In the genomic region with DNA sequence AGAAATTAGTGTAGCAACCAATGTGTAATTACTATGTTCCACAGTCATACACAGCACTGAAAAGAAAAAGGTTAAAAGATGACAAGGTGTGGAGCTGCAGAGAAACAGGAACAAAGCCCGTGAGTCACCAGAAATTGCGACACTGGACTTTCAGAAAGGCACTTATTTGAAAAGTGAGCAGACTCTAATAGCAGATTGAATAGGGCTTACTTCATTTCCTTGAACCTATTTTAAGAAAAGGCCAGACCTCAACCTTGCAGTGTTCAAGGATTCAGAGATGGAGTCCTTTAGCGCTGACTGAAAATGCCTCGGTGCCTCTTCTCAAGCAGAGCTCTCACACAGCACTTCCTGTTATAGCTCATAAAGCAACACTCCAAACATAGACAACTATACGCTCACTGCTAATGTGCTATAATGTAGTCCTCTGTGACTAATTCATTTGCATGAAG, we compare ENCODE assay signal across 9 mouse cellular contexts.
DNase-seq lines count a peak whose midpoint lies in the region; ATAC-seq and TF ChIP-seq lines count a peak whose summit lies in the region.
"Had no signal": no experiment of that assay in that cellular context is flagged by ENCODE, and none has a peak within 500 bp of the region (broad histone marks: within the 10 kb centered on the region; RNA-seq: fewer than 3 reads in every experiment).

No protein-coding gene starts in this region.

- no peaks in the 10 kb centered on the region for H3K27me3 ChIP-seq in heart, adult 2 months (ENCODE audit: control insufficient read depth, insufficient read depth, low read length)
- H3K27me3 ChIP-seq in lung, embryonic 15.5 days = no peaks in the 10 kb centered on the region
- no peaks in the 10 kb centered on the region for H3K27me3 ChIP-seq in cerebellum, adult 2 months (ENCODE audit: control insufficient read depth, insufficient read depth, low read length)
- no peaks in the 10 kb centered on the region for H3K27me3 ChIP-seq in midbrain, embryonic 10.5 days (ENCODE audit: low read depth, poor library complexity, severe bottlenecking)
- H3K27me3 ChIP-seq: limb, embryonic 12.5 days had no signal

- peak in 1 of 2 experiments; percentile 46 for DNase-seq in heart, adult 2 months
- DNase-seq in heart, postnatal 25 days (ENCODE audit: low spot score) = no peak
- DNase-seq in A20 (ENCODE audit: low read depth, low spot score) = peak; percentile 84
- no peak for DNase-seq in cerebellum, adult 2 months
- no peak for DNase-seq in midbrain, embryonic 10.5 days (ENCODE audit: low spot score)
- no peak for DNase-seq in cerebellum, adult 9-10 months

- no peak for TF ChIP-seq CTCF in heart, adult 2 months (IDR thresholded peaks at IDR 0.05)
- no peak for TF ChIP-seq CTCF in bone marrow, adult 2 months (IDR thresholded peaks at IDR 0.05; ENCODE audit: control insufficient read depth, insufficient read depth, low read length)
- no peak for TF ChIP-seq CTCF in cerebellum, adult 2 months (IDR thresholded peaks at IDR 0.05; ENCODE audit: borderline replicate concordance, insufficient read depth, low read depth, low read length)

- no peak overlapping the region for H3K4me3 ChIP-seq in heart, adult 2 months
- H3K4me3 ChIP-seq in bone marrow, adult 2 months (replicated peaks; ENCODE audit: control insufficient read depth, low read depth, low read length) = peak overlapping the region; percentile 45
- no peak overlapping the region for H3K4me3 ChIP-seq in lung, embryonic 15.5 days
- no peak overlapping the region for H3K4me3 ChIP-seq in cerebellum, adult 2 months (replicated peaks; ENCODE audit: insufficient read depth, low read depth, low read length)
- H3K4me3 ChIP-seq in midbrain, embryonic 10.5 days = no peak overlapping the region
- H3K4me3 ChIP-seq: limb, embryonic 12.5 days had no signal

- H3K4me1 ChIP-seq in heart, adult 2 months (ENCODE audit: control insufficient read depth, insufficient read depth, low read length) = peaks cover 4% of the 10 kb centered on the region; the same call in 1 of the 2 replicates
- peaks cover 2% of the 10 kb centered on the region; the same call in 1 of the 2 replicates for H3K4me1 ChIP-seq in bone marrow, adult 2 months (ENCODE audit: control insufficient read depth, insufficient read depth, low read length)
- H3K4me1 ChIP-seq in lung, embryonic 15.5 days = 0 out of 2 replicates have a peak, but pooled peaks cover 3% of the 10 kb centered on the region
- H3K4me1 ChIP-seq in cerebellum, adult 2 months (ENCODE audit: control insufficient read depth, insufficient read depth, low read length) = no peaks in the 10 kb centered on the region
- no peaks in the 10 kb centered on the region for H3K4me1 ChIP-seq in midbrain, embryonic 10.5 days
- H3K4me1 ChIP-seq: limb, embryonic 12.5 days had no signal

- TF ChIP-seq EP300 in heart, adult 2 months (IDR thresholded peaks at IDR 0.05; ENCODE audit: insufficient read depth, low read depth, low read length) = no peak

- ATAC-seq in lung, embryonic 15.5 days (ENCODE audit: borderline replicate concordance, extremely low read depth, low FRiP score, low TSS enrichment) = no peak

- H3K4me2 ChIP-seq in lung, embryonic 15.5 days = no peak overlapping the region
- H3K4me2 ChIP-seq: limb, embryonic 12.5 days had no signal

- peaks cover 4% of the 10 kb centered on the region for H3K79me2 ChIP-seq in heart, adult 2 months (replicated peaks; ENCODE audit: control insufficient read depth, insufficient read depth, low read length)

- TF ChIP-seq POLR2A in heart, adult 2 months (IDR thresholded peaks at IDR 0.05; ENCODE audit: insufficient read depth, low read depth, low read length) = no peak
- TF ChIP-seq POLR2A in bone marrow, adult 2 months (IDR thresholded peaks at IDR 0.05; ENCODE audit: borderline replicate concordance, control insufficient read depth, low read depth, low read length) = no peak
- no peak for TF ChIP-seq POLR2A in cerebellum, adult 2 months (IDR thresholded peaks at IDR 0.05; ENCODE audit: borderline replicate concordance, insufficient read depth, low read length)

- H3K9ac ChIP-seq in heart, adult 2 months (ENCODE audit: low read depth, low read length) = no peak overlapping the region
- H3K9ac ChIP-seq in lung, embryonic 15.5 days = no peak overlapping the region
- H3K9ac ChIP-seq: limb, embryonic 12.5 days had no signal

- no peaks in the 10 kb centered on the region for H3K9me3 ChIP-seq in lung, embryonic 15.5 days
- no peaks in the 10 kb centered on the region for H3K9me3 ChIP-seq in midbrain, embryonic 10.5 days (replicated peaks)
- H3K9me3 ChIP-seq: limb, embryonic 12.5 days had no signal

- WGBS in heart, adult 2 months = 31% methylated on average over 5 of the region's 5 CpGs
- 7% methylated on average over 5 of the region's 5 CpGs for WGBS in bone marrow, adult 2 months
- WGBS in lung, embryonic 15.5 days = 61% methylated on average over 5 of the region's 5 CpGs
- WGBS in cerebellum, adult 2 months = 89% methylated on average over 5 of the region's 5 CpGs
- WGBS in midbrain, embryonic 10.5 days = 92% methylated on average over 5 of the region's 5 CpGs

- intact Hi-C loops in heart, adult 2 months (cut with DNase I) = no loop called here
- intact Hi-C loops in heart, postnatal 25 days (cut with DNase I) = loop anchor here (5.0 kb wide), 1 partner anchor 39 kb away; no protein-coding TSS in a partner anchor

- peaks cover 17% of the 10 kb centered on the region for H3K36me3 ChIP-seq in heart, adult 2 months (ENCODE audit: control insufficient read depth, insufficient read depth, low read length)
- no peaks in the 10 kb centered on the region for H3K36me3 ChIP-seq in lung, embryonic 15.5 days
- H3K36me3 ChIP-seq in midbrain, embryonic 10.5 days = 0 out of 2 replicates have a peak, but pooled peaks cover 3% of the 10 kb centered on the region
- H3K36me3 ChIP-seq: limb, embryonic 12.5 days had no signal

- H3K27ac ChIP-seq in heart, adult 2 months = peak overlapping the region; percentile 67
- H3K27ac ChIP-seq in bone marrow, adult 2 months (ENCODE audit: control insufficient read depth, insufficient read depth, low read depth, low read length, poor library complexity) = peak overlapping the region; percentile 70; the same call in 1 of the 2 replicates
- H3K27ac ChIP-seq in lung, embryonic 15.5 days = peak overlapping the region; percentile 16; the same call in 1 of the 2 replicates
- H3K27ac ChIP-seq in cerebellum, adult 2 months (ENCODE audit: insufficient read depth, low read length) = no peak overlapping the region
- no peak overlapping the region for H3K27ac ChIP-seq in midbrain, embryonic 10.5 days (replicated peaks)
- H3K27ac ChIP-seq: limb, embryonic 12.5 days had no signal

Comparison
In these comparisons a context has a peak if more than half of its experiments do, and no peak if none do; other contexts are left out.
1. H3K27ac ChIP-seq: peak in heart, adult 2 months (single experiment), bone marrow, adult 2 months (single experiment) and lung, embryonic 15.5 days (single experiment); none in cerebellum, adult 2 months (single experiment) and midbrain, embryonic 10.5 days (single experiment).